Mouse (Mus musculus) spleen, adult 10 weeks (tissue): ENCODE results near the gene Il16. TPM values are rescaled to one million over a fixed set of nuclear protein-coding genes. Genes with fewer than 3 reads are reported as not detected.

Source experiments
- polyA plus RNA-seq: library from polyadenylated mRNA; stranded (reverse); fragments of 350-450 nt; fragmentation: Illumina TruSeq; extraction: RNeasy Lipid Tissue Mini Kit (QIAGEN cat#74804); gene quantifications from one replicate; pipeline ENCODE4 v1.2.3, GENCODE M21; 2015; ENCODE audit warnings: low replicate concordance; ENCODE audit not compliant: insufficient read depth

Gene Il16
- 166 TPM for polyA plus RNA-seq

GRCm38 (mm10) chr7:83745413-83746106 is at the start of gene Il16:
Gene Il16 (minus strand): TSS chr7:83745726.

GRCm38 (mm10) chr7:83794705-83795104 is 49.2 kb upstream of the Il16 start, which contains the start of gene Cfap161:
Gene Cfap161 (minus strand): TSS chr7:83794880.

GRCm38 (mm10) chr7:83631828-83632681 is 113.5 kb downstream of the Il16 start, which contains the start of gene Stard5:
Gene Stard5 (plus strand): TSS chr7:83631959.

Other genes with a start within 250 kb of the Il16 start
- 3.0 TPM for gene Tmc3, start 160.8 kb downstream of the Il16 start, polyA plus RNA-seq
- gene Stard5, start 113.8 kb downstream of the Il16 start, polyA plus RNA-seq = 75.6 TPM
- gene Cfap161, start 49.2 kb upstream of the Il16 start, polyA plus RNA-seq = not detected
- 9.3 TPM for gene Tlnrd1, start 138.6 kb upstream of the Il16 start, polyA plus RNA-seq
- 39.0 TPM for gene Mesd, start 138.7 kb upstream of the Il16 start, polyA plus RNA-seq